ENCODE assay signal across 1 mouse cellular context in the genomic region with DNA sequence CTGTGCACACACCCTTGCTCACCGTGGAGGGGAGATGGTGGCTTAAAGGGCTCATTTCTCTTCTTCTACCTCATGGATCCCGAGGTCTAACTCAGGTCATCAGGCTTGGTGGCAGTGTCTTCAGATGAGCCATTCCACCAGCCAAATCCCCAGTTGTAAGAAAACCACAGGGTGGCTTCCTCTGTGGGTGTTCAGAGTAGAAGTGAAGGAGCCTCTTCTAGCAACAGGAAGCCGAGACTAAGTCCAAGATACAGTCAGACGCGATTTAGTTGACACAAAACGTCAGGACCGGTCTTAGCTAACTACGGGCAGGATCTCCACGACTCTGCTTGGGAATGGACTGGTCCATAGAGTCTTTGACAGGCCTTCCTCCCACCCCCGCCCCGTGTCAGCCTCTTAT.
TF ChIP-seq lines count a peak whose summit lies in the region.

No protein-coding gene starts in this region.

TF ChIP-seq in MEL, 35 proteins besides CTCF, POLR2A, EP300 and RAD21:
- TF ChIP-seq GABPA (IDR thresholded peaks at IDR 0.05; ENCODE audit: low read depth, low read length) = no peak
- TF ChIP-seq POLR2AphosphoS2 (IDR thresholded peaks at IDR 0.05; ENCODE audit: low read length) = peak; percentile 63; the same call in 1 of the 2 replicates
TF ChIP-seq in MEL: peak in this region for 1.
